Mouse (Mus musculus): ENCODE data around the gene Nedd4.
"Not testable (repeated sequence)": the region's sequence is repeated elsewhere in the genome, so short reads cannot be mapped to it uniquely, and the experiment has no call there.

- not testable (repeated sequence) for TF ChIP-seq POLR2A, CTCF (IDR thresholded peaks at IDR 0.05; ENCODE audit: extremely low read depth, insufficient read depth, low read length)
Measured at GRCm38 (mm10) chr9:72666352-72667021, 4.3 kb downstream of the Nedd4 start.
